In the genomic region with DNA sequence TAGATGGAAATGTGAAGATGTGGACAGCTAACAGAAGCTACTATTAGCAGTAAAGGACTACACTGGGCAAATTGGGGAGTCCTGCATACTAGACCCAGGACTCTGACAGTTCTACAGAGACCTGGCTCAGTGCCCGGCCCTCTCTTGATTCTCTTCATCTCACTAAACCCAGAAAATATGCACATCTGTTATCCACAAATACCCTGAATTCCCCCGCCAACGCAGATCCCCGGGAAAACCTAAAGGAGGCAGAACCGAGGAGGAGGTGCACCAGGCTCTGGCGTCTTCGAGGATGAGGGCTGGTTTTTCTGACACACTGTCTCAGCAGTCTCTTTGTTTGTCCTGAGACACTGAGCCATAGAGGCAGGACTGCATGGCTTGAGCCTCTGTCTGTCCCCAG, we compare ENCODE assay signal across 10 mouse cellular contexts. TPM values are rescaled to one million over a fixed set of nuclear protein-coding genes. Genes with fewer than 3 reads are reported as not detected.
DNase-seq lines count a peak whose midpoint lies in the region; ATAC-seq and TF ChIP-seq lines count a peak whose summit lies in the region.
"Had no signal": no experiment of that assay in that cellular context is flagged by ENCODE, and none has a peak within 500 bp of the region (broad histone marks: within the 10 kb centered on the region; RNA-seq: fewer than 3 reads in every experiment).

No protein-coding gene starts in this region.

- no peaks in the 10 kb centered on the region for H3K27me3 ChIP-seq in hindbrain, postnatal 0 days (ENCODE audit: insufficient read depth, low read length)
- H3K27me3 ChIP-seq: limb, embryonic 13.5 days had no signal

- no peak for TF ChIP-seq POLR2A in lung, adult 2 months (IDR thresholded peaks at IDR 0.05; ENCODE audit: borderline replicate concordance, extremely low read depth, low read depth, low read length)

- no peak overlapping the region for H3K4me2 ChIP-seq in hindbrain, postnatal 0 days (ENCODE audit: low read depth, low read length)
- H3K4me2 ChIP-seq: limb, embryonic 13.5 days had no signal

- H3K9me3 ChIP-seq in hindbrain, postnatal 0 days (ENCODE audit: low read length) = no peaks in the 10 kb centered on the region
- H3K9me3 ChIP-seq: limb, embryonic 13.5 days had no signal

- H3K4me3 ChIP-seq in lung, adult 2 months (replicated peaks; ENCODE audit: extremely low read depth, low read depth, low read length) = no peak overlapping the region
- no peak overlapping the region for H3K4me3 ChIP-seq in hindbrain, postnatal 0 days (ENCODE audit: low read length)
- H3K4me3 ChIP-seq: heart, adult 2 months; limb, embryonic 13.5 days had no signal

- H3K27ac ChIP-seq in hindbrain, postnatal 0 days = no peak overlapping the region; the same call in 1 of the 2 replicates
- H3K27ac ChIP-seq: heart, adult 2 months; limb, embryonic 13.5 days had no signal

- DNase-seq in cerebellum, postnatal 14 days = peak; percentile 14 to 29
- DNase-seq in cerebellum, adult 11-12 months = no peak
- DNase-seq in lung, postnatal 36 days = peak; percentile 1
- DNase-seq in lung, adult 2 months = no peak
- DNase-seq in left cerebral cortex, adult 11 months (ENCODE audit: low spot score) = peak; percentile 84
- DNase-seq in right cerebral cortex, postnatal 25 days = peak; percentile 79
- DNase-seq in hindbrain, postnatal 0 days (ENCODE audit: low spot score) = no peak
- DNase-seq in ovary, postnatal 36 days (ENCODE audit: low spot score) = no peak

- no peak overlapping the region for H3K9ac ChIP-seq in hindbrain, postnatal 0 days (replicated peaks; ENCODE audit: low read length)
- H3K9ac ChIP-seq: limb, embryonic 13.5 days had no signal

- no peak for ATAC-seq in hindbrain, postnatal 0 days

- TF ChIP-seq CTCF in lung, adult 2 months (IDR thresholded peaks at IDR 0.05; ENCODE audit: insufficient read depth, low read length) = no peak
- TF ChIP-seq CTCF in hindbrain, postnatal 0 days (IDR thresholded peaks at IDR 0.05; ENCODE audit: low read depth) = no peak

- H3K36me3 ChIP-seq in hindbrain, postnatal 0 days (ENCODE audit: insufficient read depth, low read length) = no peaks in the 10 kb centered on the region
- H3K36me3 ChIP-seq: limb, embryonic 13.5 days had no signal

- WGBS in lung, adult 2 months = 53% methylated on average over 7 of the region's 7 CpGs
- 30% methylated on average over 7 of the region's 7 CpGs for WGBS in hindbrain, postnatal 0 days

- H3K4me1 ChIP-seq in lung, adult 2 months (ENCODE audit: control insufficient read depth, insufficient read depth, low read length) = no peaks in the 10 kb centered on the region
- peaks cover 4% of the 10 kb centered on the region; the same call in 1 of the 2 replicates for H3K4me1 ChIP-seq in hindbrain, postnatal 0 days (ENCODE audit: insufficient read depth, low read length)
- H3K4me1 ChIP-seq: limb, embryonic 13.5 days had no signal

RNA-seq across cellular contexts. Expression of a gene that starts 27.6 kb away (rescaled TPM):
- 3.6 and 5.7 TPM in 2 replicates for polyA plus RNA-seq in lung, adult 2 months (2012; rRNA removed)
- 53.0 and 58.2 TPM in 2 replicates for total RNA-seq in hindbrain, postnatal 0 days (2014; rRNA removed)
- 45.5 and 47.1 TPM in 2 replicates for polyA plus RNA-seq in hindbrain, postnatal 0 days (2015; fragmentation: Nextera tagmentation; extraction: Ambion mirVana)

Comparison
In these comparisons a context has a peak if more than half of its experiments do, and no peak if none do; other contexts are left out.
1. DNase-seq: peak in cerebellum, postnatal 14 days (2 of 2), lung, postnatal 36 days (single experiment), left cerebral cortex, adult 11 months (single experiment) and right cerebral cortex, postnatal 25 days (single experiment); none in cerebellum, adult 11-12 months (single experiment), lung, adult 2 months (single experiment), hindbrain, postnatal 0 days (single experiment) and ovary, postnatal 36 days (single experiment).